Mouse (Mus musculus): ENCODE measurements around the gene Slc5a7. TPM values are rescaled to one million over a fixed set of nuclear protein-coding genes. Genes with fewer than 3 reads are reported as not detected.

Gene Slc5a7
- 1 to 10 TPM in 1 of 2 experiments, under 1 TPM in 1; 0.95 to 1.4 TPM for total RNA-seq (2021)

- intact Hi-C loops (cut with DNase I), result no loop called here
- no peak for DNase-seq (ENCODE audit: extremely low spot score in 1 of 2, low spot score in 2 of 2)
Observed at GRCm38 (mm10) chr17:54298934-54299333, at the start of gene Slc5a7. TSS of gene Slc5a7 (minus strand) at chr17:54299034.

DNA sequence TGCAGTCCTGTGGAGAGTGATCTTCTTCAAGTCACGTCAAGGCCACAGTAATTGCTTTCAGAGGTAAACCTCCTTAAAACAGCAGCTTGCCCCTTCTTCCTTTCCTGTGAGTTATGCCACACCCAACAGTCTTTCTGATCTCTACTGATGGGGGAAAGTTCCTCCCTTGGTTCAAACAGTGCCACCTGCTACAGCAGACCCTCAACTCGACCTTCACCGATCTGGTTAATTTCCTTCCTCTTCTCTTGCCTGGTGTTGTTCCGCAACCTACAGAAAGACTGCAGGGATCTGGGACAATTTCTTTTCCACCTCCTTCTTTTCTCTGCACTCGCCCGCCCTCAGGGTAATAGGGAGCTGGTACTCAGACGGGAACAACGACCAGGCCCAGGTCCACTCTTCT, 48.8 kb upstream of the Slc5a7 start:
- DNase-seq (ENCODE audit: extremely low spot score in 1 of 2, low spot score in 2 of 2), result no peak
- intact Hi-C loops (cut with DNase I), result loop anchor here (10.0 kb wide), 1 partner anchor 1793 kb away; no protein-coding TSS in a partner anchor

GRCm38 (mm10) chr17:54343395-54343794, 44.6 kb upstream of the Slc5a7 start:
- intact Hi-C loops (cut with DNase I), result loop anchor here (2.0 to 10.0 kb wide), 3 partner anchors 279 to 1789 kb away; no protein-coding TSS in a partner anchor
- peak in 1 of 2 experiments; percentile 13 for DNase-seq (ENCODE audit: extremely low spot score in 1 of 2, low spot score in 2 of 2)

GRCm38 (mm10) chr17:54298232-54298924, 456 bp downstream of the Slc5a7 start:
- peak in 1 of 2 experiments; percentile 25 for DNase-seq (ENCODE audit: extremely low spot score in 1 of 2, low spot score in 2 of 2)
- intact Hi-C loops (cut with DNase I), result no loop called here

- DNase-seq (ENCODE audit: extremely low spot score in 1 of 2, low spot score in 2 of 2), result no peak
- intact Hi-C loops (cut with DNase I), result no loop called here
Observed at GRCm38 (mm10) chr17:54250783-54251182, 48.1 kb downstream of the Slc5a7 start.

- intact Hi-C loops (cut with DNase I), result no loop called here
Observed at GRCm38 (mm10) chr17:54243650-54244300, 55.1 kb downstream of the Slc5a7 start.

GRCm38 (mm10) chr17:54239435-54239834, 59.4 kb downstream of the Slc5a7 start:
- intact Hi-C loops (cut with DNase I), result no loop called here
- DNase-seq (ENCODE audit: extremely low spot score in 1 of 2, low spot score in 2 of 2), result peak in 1 of 2 experiments; percentile 16

More at GRCm38 (mm10) chr17:54243650-54244300, 55.1 kb downstream of the Slc5a7 start:
- DNase-seq (ENCODE audit: extremely low spot score in 1 of 2, low spot score in 2 of 2), result no peak
